Mouse (Mus musculus) gastrocnemius, adult 18-20 months (tissue): ENCODE measurements around the gene Arl13b. TPM values are rescaled to one million over a fixed set of nuclear protein-coding genes. Genes with fewer than 3 reads are reported as not detected.

ENCODE experiments used
- microRNA-seq: library from miRNA; unstranded; fragments of <30 nt; microRNA quantifications from one replicate; pipeline ENCODE4 v1.2.0, GENCODE M21; 2021
- total RNA-seq, 2 experiments: library from RNA; stranded (reverse); gene quantifications; 2 replicates each; pipeline ENCODE4 v1.2.3; 2021

Arl13b gene
- total RNA-seq, 2 experiments from 2014 or later = 3.1 to 4.3 TPM

Small RNA genes within 50 kb of the gene (microRNA-seq; reads per million reads assigned to microRNA genes)
- not detected for gene Gm25986

Other genes starting within 250 kb of the Arl13b start
- gene Nsun3, start 60.2 kb downstream of the Arl13b start, total RNA-seq = 1 to 10 TPM; 4.5 to 5.6 TPM
- gene Stx19, start 32.4 kb downstream of the Arl13b start, total RNA-seq = not detected
- gene Pros1, start 7.3 kb upstream of the Arl13b start, total RNA-seq = 1 to 10 TPM; 4.9 to 7.2 TPM